Mouse (Mus musculus) liver, adult 2 months (tissue): ENCODE data around the gene Gpi1.

Experiments
- CTCF ChIP-seq: fragments of 200-500 bp; IDR thresholded peaks from 2 replicates; pipeline ENCODE4 v1.5.1; 2011; ENCODE audit warnings: low read depth, low read length, control low read depth
- POLR2A ChIP-seq: fragments of 200-500 bp; IDR thresholded peaks from 2 replicates; pipeline ENCODE4 v1.6.1; 2011; ENCODE audit warnings: low read length, control low read depth; ENCODE audit not compliant: insufficient read depth; ENCODE audit errors: extremely low read depth

GRCm38 (mm10) chr7:34213281-34213680 lies 16.9 kb downstream of the Gpi1 start:
- TF ChIP-seq CTCF (no peak), POLR2A (no peak)
